Mouse (Mus musculus) midbrain, embryonic 13.5 days (tissue): ENCODE results near the gene Rad51. TPM values are rescaled to one million over a fixed set of nuclear protein-coding genes. Genes with fewer than 3 reads are reported as not detected.

Source experiments
- ATAC-seq: fragments of 200-750 bp; cut with Nextera tagmentation; 2 replicates; pipeline ENCODE4 v1.8.0; 2017; ENCODE audit warnings: mild to moderate bottlenecking, moderate TSS enrichment, moderate library complexity
- H3K27ac ChIP-seq: fragments of 300-500 bp; sonication (generic); 2 replicates; pipeline ENCODE4 v1.5.1; 2015; ENCODE audit warnings: inconsistent platforms, mild to moderate bottlenecking, moderate library complexity
- H3K27me3 ChIP-seq: fragments of 300-500 bp; sonication (generic); 2 replicates; pipeline ENCODE4 v1.6.1; 2015; ENCODE audit warnings: mild to moderate bottlenecking, inconsistent platforms
- H3K36me3 ChIP-seq: fragments of 300-500 bp; sonication (generic); 2 replicates; pipeline ENCODE4 v1.6.1; 2015; ENCODE audit warnings: mild to moderate bottlenecking, inconsistent platforms
- H3K4me1 ChIP-seq: fragments of 300-500 bp; sonication (generic); replicated peaks from 2 replicates; pipeline ENCODE4 v1.6.1; 2015; ENCODE audit warnings: inconsistent platforms
- H3K4me2 ChIP-seq: fragments of 300-500 bp; sonication (generic); replicated peaks from 2 replicates; pipeline ENCODE4 v1.6.1; 2015; ENCODE audit warnings: moderate library complexity, mild to moderate bottlenecking, inconsistent platforms
- H3K4me3 ChIP-seq: fragments of 300-500 bp; sonication (generic); replicated peaks from 2 replicates; pipeline ENCODE4 v1.5.1; 2015; ENCODE audit warnings: mild to moderate bottlenecking, inconsistent platforms
- H3K9ac ChIP-seq: fragments of 300-500 bp; sonication (generic); replicated peaks from 2 replicates; pipeline ENCODE4 v1.6.1; 2015; ENCODE audit warnings: mild to moderate bottlenecking, inconsistent platforms
- H3K9me3 ChIP-seq: fragments of 300-500 bp; sonication (generic); 2 replicates; pipeline ENCODE4 v1.6.1; 2016; ENCODE audit warnings: mild to moderate bottlenecking, inconsistent platforms
- WGBS: fragments of 180-500 bp; shearing (Covaris S2); methylation state at CpG from one replicate; pipeline ENCODE4 v1.1.7; 2015; 5-methylcytosine and 5-hydroxymethylcytosine counted together
- polyA plus RNA-seq: library from polyadenylated mRNA; unstranded; fragments of >200 nt; fragmentation: Nextera tagmentation; extraction: Ambion mirVana; gene quantifications from 2 replicates; pipeline ENCODE4 v1.2.1, GENCODE M21; 2015

The Rad51 gene
- polyA plus RNA-seq, 1 experiment from 2014 or later = 22.5 TPM

DNA sequence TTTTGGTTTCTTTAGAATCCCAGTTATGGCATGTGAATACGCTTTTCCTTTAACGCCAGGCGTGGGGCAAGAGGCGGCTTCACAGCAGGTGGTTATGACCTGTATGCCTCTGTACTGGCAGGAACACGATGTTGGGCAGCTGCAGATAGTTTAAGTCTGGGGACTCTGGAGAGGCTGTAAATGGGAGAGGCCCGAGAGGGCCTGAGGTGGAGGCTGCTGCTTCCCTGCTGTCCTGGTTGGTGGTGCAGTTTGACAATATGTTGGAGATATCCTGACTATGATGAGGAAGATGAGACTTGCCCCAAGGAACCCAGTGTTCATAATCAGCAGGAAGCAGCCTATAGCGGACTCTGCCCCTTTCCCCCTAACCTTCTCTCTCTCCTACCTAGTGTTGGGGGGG, 70.3 kb downstream of the Rad51 start:
- WGBS = 80% methylated on average over 7 of the region's 7 CpGs
- H3K9me3 ChIP-seq = no peaks in the 10 kb centered on the region
- no peaks in the 10 kb centered on the region for H3K4me1 ChIP-seq
- H3K27ac ChIP-seq = no peak overlapping the region
- peaks cover 69% of the 10 kb centered on the region for H3K36me3 ChIP-seq
- H3K4me3 ChIP-seq = no peak overlapping the region
- ATAC-seq = no peak
- H3K27me3 ChIP-seq = no peaks in the 10 kb centered on the region
- H3K9ac ChIP-seq = no peak overlapping the region
- no peak overlapping the region for H3K4me2 ChIP-seq

DNA sequence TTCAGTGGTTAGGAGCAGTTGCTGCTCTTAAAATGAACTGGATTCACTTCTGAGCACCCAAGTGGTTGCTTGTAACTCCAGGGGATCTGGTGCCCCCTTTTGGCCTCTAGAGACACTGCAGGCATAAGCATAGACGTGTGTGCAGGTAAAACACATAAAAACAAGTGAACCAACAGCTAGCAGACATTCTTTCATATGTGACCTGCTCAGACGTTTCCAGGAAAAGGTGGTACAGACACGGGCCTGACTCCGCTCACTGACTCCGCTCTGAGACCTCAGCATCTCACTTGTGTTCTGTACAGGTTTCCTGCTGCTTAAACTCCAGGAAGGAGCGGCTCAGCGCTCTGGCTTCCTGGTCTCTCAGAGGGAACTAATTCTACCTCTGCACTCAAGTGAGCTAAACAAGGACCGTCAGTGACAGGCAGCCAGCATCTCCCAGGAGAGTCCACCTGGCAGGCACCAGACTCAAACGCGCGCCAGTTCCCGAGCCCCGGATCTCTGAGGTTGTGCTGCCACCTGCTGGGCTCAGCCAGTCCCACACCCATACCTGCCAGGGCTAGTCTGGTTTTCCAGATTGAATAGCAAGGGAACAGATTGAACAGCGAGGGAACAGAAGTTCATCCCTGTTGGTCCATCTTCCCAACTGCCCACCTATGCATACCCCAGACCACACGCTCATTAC, 76.6 kb downstream of the Rad51 start:
- H3K27me3 ChIP-seq = no peaks in the 10 kb centered on the region
- peak; percentile 78 for ATAC-seq
- peak overlapping the region; percentile 57 for H3K4me2 ChIP-seq
- H3K27ac ChIP-seq = no peak overlapping the region
- H3K4me3 ChIP-seq = peak overlapping the region; percentile 27
- WGBS = 6% methylated on average over 15 of the region's 15 CpGs
- no peaks in the 10 kb centered on the region for H3K9me3 ChIP-seq
- H3K4me1 ChIP-seq = peaks cover 6% of the 10 kb centered on the region
- peak overlapping the region; percentile 40; the same call in 1 of the 2 replicates for H3K9ac ChIP-seq
- H3K36me3 ChIP-seq = peaks cover 18% of the 10 kb centered on the region

DNA sequence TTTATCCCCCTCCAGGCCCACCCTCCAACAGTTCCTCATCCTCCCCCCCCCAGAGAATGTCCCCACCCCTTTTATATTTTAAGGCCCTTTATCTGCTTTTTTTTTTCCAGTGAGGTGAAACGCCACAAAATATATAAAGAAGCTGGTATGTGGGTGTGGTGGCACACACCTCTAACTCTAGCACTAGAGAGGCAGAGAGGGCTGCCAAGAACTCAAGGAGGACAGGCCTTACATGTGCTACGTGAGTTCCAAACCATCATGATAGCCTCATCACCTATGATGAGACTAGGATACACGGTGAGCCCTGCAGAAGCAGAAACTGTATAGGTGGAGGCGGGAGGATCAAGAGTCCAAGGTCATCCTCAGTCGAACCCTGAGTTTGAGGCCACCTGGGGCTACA, 78.4 kb downstream of the Rad51 start:
- no peak overlapping the region for H3K9ac ChIP-seq
- H3K27me3 ChIP-seq = no peaks in the 10 kb centered on the region
- no peak overlapping the region for H3K27ac ChIP-seq
- H3K4me1 ChIP-seq = peaks cover 6% of the 10 kb centered on the region
- H3K36me3 ChIP-seq = peaks cover 2% of the 10 kb centered on the region; the same call in 1 of the 2 replicates
- H3K4me3 ChIP-seq = no peak overlapping the region
- 90% methylated on average over 5 of the region's 5 CpGs for WGBS
- ATAC-seq = no peak
- no peaks in the 10 kb centered on the region for H3K9me3 ChIP-seq
- no peak overlapping the region for H3K4me2 ChIP-seq

DNA sequence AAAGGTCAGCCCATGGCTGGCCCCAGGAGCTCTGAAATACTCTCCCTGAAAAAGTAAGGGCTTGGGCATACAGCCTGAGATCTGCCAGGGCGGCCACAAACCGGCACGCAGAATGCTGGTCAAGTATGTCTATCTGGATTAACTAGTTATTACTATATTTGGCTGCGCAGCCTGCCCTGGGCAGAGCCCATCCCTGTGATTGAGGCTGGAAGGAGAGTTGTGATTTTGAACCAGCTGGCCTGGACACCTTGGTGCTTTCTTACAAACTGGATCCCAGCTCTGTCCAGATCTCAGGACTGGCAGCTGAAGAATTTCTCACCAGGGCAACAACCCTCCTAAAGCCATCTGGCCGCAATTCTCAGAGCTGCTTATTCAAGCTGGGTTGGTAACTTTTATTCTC, 81.5 kb downstream of the Rad51 start:
- H3K4me2 ChIP-seq = no peak overlapping the region

DNA sequence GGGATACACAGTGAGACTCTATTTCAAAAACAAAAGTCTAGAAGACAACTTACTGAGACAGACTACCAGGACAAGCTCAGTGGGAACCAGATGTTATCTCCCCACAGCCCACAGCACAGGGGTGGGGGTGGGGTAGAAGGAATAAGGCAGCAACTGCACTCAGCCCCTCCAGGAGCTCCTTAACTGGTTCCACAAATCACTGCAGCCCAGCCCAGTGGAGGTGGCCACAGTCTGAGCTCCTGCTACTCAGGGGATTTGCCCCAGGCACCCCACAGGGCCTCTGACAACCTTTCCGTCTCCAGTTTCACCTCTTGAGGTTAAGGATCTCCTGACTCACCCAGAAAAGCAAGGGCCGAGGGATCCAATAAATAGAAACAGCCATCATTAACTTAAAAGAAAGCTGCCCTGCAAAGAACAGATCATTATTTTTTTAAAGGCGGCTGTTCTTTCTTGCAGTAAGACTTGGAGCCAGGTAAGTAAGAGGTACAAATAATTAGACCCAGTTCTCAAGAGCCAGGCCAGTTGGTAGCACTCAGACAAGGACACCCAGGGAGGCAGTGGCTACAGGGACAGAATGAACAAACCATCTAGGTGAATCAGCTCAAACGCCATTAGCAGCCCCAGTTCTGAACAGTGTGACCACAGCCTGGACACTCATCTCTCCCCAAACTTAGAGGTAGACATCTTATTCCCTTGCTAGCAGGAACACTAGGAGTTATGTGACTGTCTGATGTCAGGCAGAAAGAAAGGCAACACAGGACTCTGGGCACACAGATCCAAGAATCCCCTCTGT, 83.9 kb downstream of the Rad51 start:
- WGBS = 29% methylated on average over 4 of the region's 4 CpGs
- H3K9ac ChIP-seq = no peak overlapping the region
- no peak for ATAC-seq

More for the DNA sequence above, 81.5 kb downstream of the Rad51 start:
- H3K4me1 ChIP-seq = peaks cover 8% of the 10 kb centered on the region
- H3K36me3 ChIP-seq = no peaks in the 10 kb centered on the region
- no peak overlapping the region for H3K9ac ChIP-seq
- no peaks in the 10 kb centered on the region for H3K27me3 ChIP-seq
- WGBS = 91% methylated on average over 5 of the region's 5 CpGs
- no peak for ATAC-seq
- no peaks in the 10 kb centered on the region for H3K9me3 ChIP-seq
- no peak overlapping the region for H3K27ac ChIP-seq
- no peak overlapping the region for H3K4me3 ChIP-seq

More for the DNA sequence above, 83.9 kb downstream of the Rad51 start:
- H3K4me1 ChIP-seq = peaks cover 6% of the 10 kb centered on the region; the same call in 1 of the 2 replicates
- no peaks in the 10 kb centered on the region for H3K36me3 ChIP-seq
- H3K27ac ChIP-seq = no peak overlapping the region
- no peak overlapping the region for H3K4me2 ChIP-seq
- H3K27me3 ChIP-seq = no peaks in the 10 kb centered on the region
- no peak overlapping the region for H3K4me3 ChIP-seq
- no peaks in the 10 kb centered on the region for H3K9me3 ChIP-seq

Other genes with a start within 250 kb of the Rad51 start
- 4.2 and 5.0 TPM in 2 replicates for gene Bahd1, start 212.4 kb upstream of the Rad51 start, polyA plus RNA-seq
- 6.2 and 6.6 TPM in 2 replicates for gene Chst14, start 186.3 kb upstream of the Rad51 start, polyA plus RNA-seq
- 30.7 and 31.9 TPM in 2 replicates for gene Ccdc32, start 83.4 kb upstream of the Rad51 start, polyA plus RNA-seq
- gene Rpusd2, start 78.0 kb upstream of the Rad51 start, polyA plus RNA-seq = 5.6 and 5.8 TPM in 2 replicates
- gene Knl1, start 65.7 kb upstream of the Rad51 start, polyA plus RNA-seq = 26.6 and 30.8 TPM in 2 replicates
- gene Rmdn3, start 44.2 kb downstream of the Rad51 start, polyA plus RNA-seq = 41.0 and 44.3 TPM in 2 replicates
- 4.4 and 15.5 TPM in 2 replicates for gene Gchfr, start 55.0 kb downstream of the Rad51 start, polyA plus RNA-seq
- 1.1 and 1.2 TPM in 2 replicates for gene Gm14137, start 61.7 kb downstream of the Rad51 start, polyA plus RNA-seq
- 56.7 and 59.1 TPM in 2 replicates for gene Zfyve19, start 95.8 kb downstream of the Rad51 start, polyA plus RNA-seq
- 24.0 and 24.3 TPM in 2 replicates for gene Dnajc17, start 96.0 kb downstream of the Rad51 start, polyA plus RNA-seq
- not detected in 2 replicates for gene Ppp1r14d, start 117.1 kb downstream of the Rad51 start, polyA plus RNA-seq
- gene Spint1, start 124.6 kb downstream of the Rad51 start, polyA plus RNA-seq = 0.34 and 0.48 TPM in 2 replicates
- 15.1 and 15.5 TPM in 2 replicates for gene Rhov, start 158.5 kb downstream of the Rad51 start, polyA plus RNA-seq
- 26.0 and 26.3 TPM in 2 replicates for gene Vps18, start 175.9 kb downstream of the Rad51 start, polyA plus RNA-seq
- 5.4 and 5.9 TPM in 2 replicates for gene Dll4, start 213.0 kb downstream of the Rad51 start, polyA plus RNA-seq
- 4.0 and 4.3 TPM in 2 replicates for gene Chac1, start 238.4 kb downstream of the Rad51 start, polyA plus RNA-seq